Mouse (Mus musculus) neural tube, embryonic 10.5 days (tissue): Measurements from ENCODE around the gene Slc44a2.
"Not testable (repeated sequence)": the region's sequence is repeated elsewhere in the genome, so short reads cannot be mapped to it uniquely, and the experiment has no call there.

Experiments used
- DNase-seq: peaks from one replicate; pipeline ENCODE4 v3.0.0-alpha.2; 2017; ENCODE audit warnings: low spot score; ENCODE audit errors: extremely low spot score

Slc44a2 gene

DNA sequence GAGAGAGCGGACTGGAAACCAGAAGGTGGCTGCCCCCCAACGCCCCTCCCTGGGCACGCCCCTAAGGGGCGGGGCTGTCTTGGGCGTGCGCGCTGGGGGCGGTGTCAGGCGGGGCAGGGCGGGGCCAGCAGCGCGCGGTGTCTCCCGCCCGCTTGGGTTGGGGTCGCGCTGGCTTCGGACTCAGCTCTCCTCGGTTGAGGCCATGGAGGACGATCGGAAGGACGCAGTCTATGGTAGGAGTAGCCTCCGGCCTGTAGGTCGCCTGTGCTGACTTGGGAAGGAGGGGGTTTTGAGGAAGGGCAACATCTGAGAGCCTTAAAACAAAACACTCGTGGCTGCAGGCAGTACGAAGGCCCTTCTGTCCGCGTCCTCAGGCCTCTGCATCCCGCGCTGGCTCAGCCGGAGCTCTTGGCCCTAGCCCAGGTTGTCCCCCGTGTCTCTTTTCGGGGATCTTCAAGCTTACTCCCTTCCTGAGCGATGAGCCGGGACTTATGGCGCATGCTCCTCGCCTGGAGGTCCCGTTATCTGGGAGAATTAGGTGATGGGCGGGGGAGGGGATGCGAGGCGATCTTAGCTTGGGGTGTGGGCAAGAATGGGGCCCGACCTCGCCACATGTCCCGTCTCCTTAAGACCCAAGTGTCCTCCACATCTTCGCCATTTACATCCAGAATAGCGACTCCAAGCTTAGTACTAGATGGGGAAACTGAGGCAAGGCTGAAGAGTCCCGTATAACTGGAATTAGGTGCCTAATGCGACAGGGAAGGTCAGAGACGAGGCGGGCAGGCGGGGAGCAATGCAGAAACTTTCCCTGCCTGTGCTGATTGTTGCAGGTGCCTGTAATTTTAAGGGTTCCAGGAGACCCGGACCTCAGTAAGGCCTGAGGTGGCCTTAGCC lies at the start of gene Slc44a2:
Slc44a2 (plus strand) TSS at position 80 of the 894 bp plus-strand sequence.
- DNase-seq = peak; percentile 89

DNA sequence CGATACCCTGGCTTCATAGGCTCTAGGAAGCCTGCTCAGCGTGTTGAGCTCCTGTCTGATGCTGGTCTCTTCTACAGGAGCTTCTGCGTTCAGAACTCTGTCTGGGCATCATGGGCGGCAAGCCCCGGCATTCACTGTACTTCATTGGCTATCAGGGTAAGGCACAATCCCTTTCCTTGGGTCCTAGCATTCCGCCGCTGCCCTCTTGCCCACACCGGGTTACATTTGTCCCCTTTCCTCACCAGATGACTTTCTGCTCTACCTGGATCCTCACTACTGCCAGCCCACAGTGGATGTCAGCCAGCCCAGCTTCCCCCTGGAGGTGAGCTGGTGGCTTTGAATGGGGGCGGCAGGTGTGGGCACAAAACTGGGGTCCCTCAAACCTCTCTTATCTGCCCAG lies 48.1 kb upstream of the Slc44a2 start:
- DNase-seq = no peak

DNA sequence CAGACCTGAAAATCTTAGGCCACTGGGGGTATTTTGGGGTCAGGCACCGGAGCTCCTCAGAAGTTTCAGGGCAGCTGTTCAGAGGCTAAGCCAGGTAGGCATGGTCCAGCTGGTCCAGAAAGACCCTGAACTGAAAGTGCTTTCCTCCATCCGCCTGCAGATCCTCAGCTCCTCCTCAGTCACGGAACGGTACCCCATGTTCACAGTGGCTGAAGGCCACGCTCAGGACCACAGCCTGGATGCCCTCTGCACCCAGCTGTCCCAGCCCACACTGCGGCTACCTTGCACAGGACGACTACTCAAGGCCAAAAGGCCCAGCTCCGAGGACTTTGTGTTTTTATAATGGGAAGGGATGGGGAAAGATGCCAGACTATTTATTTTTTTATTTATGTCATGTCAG lies 47.4 kb upstream of the Slc44a2 start:
- DNase-seq = no peak

DNA sequence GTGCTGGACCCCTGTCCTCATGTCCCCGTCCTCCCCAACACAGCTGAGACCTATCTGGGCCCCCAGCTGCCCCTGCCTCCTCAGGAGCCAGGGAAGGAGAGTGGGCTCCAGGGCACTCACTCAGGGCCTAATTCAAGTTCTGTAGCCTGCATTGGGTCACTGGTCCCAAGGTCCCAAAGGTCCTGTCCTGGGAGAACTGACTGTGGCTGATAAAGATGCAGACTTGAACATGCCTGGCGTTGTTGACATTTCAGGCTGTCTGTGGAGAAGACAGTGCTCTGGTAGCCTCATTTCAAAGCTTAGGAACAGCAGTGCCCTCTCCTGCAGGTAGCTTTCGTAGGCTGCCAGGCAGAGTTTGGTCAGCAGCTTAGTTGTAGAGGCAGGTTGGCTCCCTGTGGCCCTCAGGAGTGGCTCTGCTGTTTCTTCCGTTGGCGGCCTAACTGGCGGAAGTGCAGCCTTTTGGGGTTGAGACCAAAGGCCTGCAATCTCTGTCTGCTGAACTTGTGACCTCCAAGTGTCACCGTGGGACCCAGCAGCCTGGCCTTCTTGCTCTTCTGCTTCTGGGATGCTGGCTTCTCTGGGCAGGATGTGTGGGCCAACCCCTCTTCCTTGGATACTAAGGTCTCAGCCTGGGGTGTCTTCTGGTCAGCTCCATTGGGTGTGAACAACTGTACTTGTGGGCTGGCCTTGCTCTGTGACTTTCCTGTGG lies 46.8 kb upstream of the Slc44a2 start:
- DNase-seq = no peak

DNA sequence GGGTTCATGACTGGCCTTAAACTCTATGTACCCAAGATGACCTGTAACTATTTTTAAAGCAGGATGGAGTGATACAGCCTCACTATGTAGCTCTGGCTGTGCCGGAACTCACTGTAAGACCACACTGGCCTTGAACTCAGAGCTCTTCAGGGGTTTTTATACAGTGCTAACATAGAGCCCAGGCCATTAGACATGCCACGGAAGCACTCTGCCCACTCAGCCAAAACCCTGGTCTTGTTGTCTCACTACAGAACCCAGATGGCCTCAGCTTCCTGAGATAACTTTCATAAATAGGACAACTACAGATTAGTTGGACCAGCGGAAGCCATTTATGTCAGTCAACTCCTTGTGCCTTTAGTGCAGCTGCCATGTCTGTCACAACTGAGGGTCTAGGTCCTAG lies 46.2 kb upstream of the Slc44a2 start:
- no peak for DNase-seq

DNA sequence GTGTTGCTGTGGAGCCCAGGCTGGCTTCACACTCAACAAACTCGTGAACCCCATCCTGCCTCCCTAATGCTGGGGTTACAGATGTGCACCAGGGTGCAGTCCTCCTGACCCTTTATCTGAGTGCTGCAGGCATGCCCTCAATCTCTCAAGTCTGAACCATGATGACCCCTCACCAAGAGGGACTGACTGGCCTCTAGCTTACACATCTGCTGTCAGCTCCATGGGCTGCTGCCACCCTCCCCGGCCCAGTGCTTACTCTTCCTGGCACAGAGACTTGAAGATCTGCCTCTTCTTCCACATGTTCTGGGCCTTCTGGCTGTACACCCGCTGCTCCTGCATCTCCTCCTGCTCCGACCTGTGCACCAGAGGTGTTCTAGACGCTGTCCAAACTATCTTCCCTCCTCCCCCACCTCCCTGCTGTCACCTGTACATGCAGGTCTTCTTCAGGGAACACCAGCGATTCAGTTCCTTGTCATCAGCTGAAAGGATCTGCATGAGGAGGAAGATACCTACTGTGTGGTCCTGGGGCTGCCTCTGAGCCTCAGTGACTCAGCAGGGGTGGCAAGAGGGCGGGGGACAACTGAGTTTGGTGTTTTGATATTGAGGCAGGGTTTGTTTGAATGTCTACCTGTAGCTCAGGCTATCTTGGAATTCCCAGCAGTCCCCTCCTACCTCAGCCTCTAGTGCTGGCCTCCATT lies 45.3 kb upstream of the Slc44a2 start:
- DNase-seq = no peak

DNA sequence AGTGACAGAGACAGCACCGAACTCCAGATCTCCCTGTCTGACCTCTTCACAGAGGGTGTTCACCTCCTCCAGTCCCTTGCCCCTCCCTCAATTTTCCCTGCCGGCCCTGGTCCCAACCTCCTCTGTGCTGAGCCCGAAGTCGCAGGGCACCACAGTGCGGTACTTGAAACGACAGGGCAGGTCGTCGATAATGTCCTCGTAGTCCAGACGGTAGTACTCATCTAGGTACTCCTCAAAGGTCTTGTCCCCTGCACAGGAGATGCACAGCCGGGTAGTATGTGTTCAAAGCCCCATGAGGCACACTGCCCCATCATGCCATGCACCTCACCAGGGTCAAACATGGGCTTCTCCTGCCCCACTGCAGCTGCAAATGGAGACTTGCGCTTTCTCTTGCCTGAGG lies 44.8 kb upstream of the Slc44a2 start:
- DNase-seq = no peak

DNA sequence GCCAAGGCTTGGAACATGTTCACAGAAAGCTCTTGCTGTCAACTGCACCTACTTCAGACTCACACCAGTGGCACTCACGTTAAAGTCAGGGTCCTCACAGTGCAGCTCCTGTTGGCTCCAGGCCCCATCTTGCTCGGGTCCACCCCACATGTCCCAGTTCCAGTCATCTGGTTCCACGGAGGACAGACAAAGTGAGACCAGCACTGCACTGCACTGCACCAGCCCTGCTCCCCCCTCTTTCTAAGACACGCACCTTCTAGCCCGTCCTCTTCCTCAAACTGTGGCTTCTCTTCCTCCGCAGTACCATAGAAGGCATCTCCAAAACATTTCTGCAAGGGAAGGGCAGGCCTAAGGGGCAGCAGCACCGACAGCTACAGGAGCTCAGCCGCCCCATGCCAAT lies 44.2 kb upstream of the Slc44a2 start:
- DNase-seq = no peak

DNA sequence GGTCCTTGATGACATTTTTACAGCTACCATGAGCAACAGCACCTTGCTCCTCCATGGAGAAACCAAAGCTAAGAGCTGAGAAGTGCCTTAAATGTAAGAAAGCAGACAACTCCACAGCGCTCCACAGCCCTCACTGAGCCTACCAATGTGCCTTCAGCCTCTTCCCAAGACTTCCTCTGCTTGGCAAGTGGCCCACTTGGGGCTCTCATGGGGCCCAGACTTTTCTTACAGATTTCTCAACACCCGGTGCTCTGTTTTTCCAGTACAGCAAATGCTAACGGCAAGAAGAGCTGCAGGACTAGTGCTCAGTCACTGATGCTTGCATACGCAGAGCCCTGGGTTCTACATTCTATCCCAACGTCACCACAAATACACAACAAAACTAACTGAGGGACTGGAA lies 42.7 kb upstream of the Slc44a2 start:
- no peak for DNase-seq

DNA sequence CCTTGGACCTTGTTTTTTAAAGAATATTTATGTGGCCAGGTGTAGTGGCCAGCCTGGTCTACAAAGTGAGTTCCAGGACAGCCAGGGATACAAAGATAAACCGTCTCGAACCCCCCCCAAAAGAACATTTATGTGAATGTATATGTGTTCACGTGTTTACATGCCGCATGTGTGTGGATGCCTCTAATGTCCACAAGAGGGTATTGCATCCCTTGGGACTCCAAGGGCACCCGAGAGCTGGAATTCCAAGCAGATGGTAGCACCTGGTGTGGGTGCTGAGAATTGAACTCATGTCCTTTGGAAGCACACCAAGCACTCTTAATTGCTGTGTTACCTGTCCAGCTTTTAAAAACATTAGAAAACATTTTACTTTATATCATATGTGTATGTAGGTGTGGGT lies 36.9 kb upstream of the Slc44a2 start:
- no peak for DNase-seq

DNA sequence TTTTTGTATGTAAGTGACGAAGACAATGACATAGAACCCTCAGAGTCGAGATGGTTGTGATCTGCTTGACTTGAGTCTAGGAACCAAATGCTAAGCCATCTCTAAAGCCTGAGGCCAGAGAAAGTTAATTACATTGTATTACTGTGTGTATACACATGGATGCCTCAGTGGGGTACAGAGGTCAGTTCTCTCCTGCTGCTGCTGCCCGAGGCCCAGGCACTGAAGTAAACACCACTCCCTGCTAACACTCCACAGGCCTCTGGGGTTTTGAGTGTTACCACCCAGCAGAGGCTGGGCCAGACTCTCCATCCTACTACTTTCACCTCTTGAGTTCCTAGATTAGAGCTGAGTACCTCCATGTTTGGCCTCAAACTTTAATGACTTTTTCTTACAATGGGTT lies 36.5 kb upstream of the Slc44a2 start:
- DNase-seq = no peak

DNA sequence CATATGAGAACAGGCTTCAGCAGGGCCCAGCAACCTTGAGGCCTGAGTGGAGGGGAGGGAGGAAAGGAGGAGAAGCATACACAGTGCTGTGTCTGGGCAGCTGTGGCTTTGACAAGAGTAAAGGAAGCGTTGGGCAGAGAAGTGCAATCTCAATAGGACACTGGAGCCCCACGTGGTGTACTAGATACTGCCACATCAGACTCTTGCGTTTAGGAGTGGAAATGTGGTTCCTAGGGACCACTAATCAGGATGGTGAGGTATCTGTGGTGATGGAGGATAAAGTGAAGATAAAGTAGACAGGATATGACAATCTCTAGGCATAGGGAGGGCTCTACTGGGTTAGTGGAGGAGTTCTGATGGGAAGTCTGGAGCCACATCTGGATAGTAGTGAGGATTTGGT lies 33.7 kb upstream of the Slc44a2 start:
- DNase-seq = no peak

DNA sequence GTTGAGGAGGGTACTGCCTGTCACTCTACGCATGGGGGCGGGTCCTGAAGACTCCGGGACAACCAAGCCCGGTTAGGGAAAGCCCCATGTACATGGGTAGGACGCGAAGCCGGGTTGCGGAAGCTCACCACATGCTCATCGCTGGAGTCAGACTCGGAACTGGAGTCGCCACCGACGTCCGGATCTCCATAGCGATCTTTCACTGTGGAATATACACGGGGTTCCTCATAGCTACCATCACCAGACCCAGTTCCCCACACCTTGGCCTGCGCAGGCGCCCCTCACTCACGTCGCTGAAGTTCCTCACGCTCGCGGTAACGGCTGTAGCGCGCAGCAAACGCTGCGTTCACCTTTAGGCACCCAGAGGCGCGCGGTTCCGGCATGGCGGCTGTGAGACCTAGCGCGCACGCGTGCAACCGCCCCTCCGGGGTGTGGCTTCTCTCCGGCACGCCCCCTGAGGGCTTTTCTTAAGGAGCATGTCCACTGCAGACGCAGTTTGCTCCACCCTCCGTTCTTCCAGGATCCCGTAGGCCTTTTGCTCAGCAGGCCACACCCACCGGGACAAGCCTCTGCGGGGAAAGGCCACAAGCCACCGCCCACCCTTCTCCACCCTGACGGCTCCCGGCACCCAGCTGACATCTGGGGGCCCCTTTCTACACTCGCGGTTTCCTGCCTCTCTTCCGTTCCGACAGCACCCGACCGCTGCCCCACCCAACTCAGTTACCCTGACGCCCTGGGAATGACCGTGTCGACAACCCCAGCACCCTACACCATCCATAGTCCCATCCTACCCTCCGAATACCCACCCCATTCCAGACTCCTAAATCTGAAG lies 32.7 kb upstream of the Slc44a2 start, which contains the start of gene Kri1:
Kri1 (minus strand) TSS at position 399 of the 832 bp plus-strand sequence.
- DNase-seq = peak; percentile 96

DNA sequence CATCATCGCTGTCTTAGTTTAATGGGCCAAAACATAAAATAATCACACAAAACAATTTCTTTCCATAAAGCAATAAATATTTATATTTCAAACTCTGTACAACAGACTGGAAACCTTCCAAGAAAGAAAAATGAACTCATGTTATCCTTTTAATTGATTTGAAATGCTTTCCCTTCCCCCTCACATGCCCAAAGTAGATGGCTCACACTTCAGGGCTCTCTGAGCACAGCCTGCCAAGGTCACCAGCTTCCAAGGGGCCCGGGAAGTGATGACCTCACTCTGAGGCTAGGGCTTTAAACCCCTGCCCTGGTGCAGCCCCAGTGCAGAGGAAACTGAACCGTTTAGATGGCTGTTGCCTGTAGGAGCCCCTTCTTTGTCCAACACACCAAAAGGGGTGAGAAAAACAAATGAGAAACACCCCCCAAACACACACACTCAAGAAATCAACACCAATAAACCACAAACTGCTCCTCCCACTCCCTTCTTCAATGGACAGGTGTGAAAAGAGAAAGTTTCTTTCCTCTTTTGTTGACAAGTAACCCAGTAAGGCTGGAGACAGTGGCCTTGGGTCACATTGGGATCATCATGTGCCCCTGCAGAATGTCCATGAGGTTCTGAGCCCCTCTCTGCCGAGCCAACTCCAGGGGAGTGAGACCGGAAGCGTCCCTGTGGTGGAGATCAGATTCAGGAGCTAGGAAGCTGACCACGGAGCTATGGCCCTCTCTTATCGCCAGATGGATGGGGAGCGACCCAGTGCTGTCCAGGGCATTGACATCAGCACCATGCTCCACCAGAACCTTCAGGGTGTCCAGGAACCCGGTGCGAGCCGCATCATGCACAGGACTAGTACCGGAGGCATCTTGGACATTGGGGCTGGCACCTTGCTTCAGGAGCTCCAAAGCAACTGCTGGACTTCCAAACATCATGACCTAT lies 31.8 kb upstream of the Slc44a2 start:
- DNase-seq = no peak

DNA sequence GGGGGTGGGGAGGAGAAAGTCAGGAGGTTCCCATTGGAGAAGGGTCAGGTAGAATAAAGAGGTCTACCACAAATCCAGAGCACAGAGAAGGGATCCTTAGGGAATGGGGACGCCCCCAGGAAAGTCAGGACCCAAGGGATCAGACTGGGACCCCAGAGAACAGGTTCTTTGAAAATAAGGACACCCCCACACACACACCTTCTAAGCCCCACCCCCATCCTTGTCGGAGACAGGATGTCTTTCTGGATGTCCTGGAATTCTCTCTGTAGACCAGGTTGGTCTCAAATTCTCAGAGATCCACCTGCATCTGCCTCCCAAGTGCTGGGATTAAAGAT lies 31.2 kb upstream of the Slc44a2 start:
- no peak for DNase-seq

DNA sequence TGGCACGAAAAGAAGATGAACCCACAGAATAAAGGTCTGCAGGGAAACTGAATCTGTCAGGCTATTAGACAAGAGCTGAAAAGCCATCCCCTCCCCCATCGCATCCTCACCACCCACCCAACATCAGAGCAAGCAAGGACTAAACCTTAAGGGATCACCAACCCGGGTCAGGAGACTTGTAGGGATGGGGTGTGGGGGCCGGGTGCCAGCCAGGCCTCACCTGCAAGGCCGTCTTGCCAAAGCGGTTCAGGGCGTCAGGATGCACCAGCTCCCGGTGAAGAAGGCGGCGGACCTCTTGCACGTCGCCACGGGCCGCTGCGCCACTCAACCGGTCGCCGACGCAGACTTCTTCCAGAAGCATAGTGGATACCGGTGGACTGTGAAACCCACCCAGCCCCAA lies 29.9 kb upstream of the Slc44a2 start:
- DNase-seq = no peak

DNA sequence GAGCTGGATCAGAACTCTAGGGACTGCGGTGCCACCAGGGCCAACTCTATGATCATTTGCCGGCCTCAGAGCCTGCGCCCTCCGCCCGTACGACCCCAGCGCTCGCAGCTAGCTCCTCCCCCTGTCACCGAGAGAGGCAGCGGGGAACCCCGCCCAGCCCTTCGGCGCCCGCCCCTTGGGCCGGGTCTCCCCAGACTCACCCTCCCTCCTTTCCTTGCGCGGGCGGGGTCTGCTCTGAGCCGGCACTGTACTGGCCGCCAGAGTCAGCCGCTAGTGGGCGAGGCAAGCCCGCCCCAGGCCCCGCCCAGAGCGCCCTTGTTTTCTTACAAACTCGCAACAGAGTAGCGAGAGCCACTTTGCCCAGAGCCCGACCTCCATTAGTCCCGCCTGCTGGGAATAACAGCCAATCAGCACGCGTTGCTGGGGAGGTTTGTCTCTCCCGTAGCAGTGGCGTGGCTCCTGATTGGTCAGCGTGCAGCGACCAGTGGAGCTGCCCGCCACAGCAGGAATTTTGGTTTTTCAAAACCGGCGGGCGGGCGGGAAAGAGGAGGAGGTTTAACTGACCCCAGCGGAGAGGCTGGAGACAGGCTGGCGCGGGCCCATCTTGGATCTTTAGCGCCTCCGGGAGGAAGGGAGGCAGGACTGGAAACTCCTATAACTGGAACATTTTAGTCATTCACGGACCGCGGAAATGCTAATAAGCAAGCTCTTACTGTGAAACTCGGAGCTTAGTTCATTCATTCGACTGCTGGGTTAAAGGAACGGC lies 29.3 kb upstream of the Slc44a2 start, which contains the start of gene Cdkn2d:
Cdkn2d (minus strand) TSS at position 386 of the 766 bp plus-strand sequence.
- DNase-seq = peak; percentile 100

DNA sequence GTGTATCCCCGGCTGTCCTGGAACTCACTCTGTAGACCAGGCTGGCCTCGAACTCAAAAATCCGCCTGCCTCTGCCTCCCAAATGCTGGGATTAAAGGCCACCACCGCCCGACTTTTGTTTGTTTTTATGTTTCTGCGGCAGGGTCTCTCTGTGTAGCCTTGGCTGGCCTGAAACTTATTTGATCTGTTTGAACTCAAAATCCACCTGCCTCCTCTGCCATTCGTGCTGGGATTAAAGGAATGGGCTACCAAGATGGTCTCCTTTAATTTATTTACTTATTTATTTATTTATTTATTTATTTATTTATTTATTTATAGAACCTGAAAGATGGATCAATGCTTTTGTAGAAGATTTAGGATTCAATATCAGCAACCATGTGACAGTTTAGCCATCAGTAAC lies 28.6 kb upstream of the Slc44a2 start:
- not testable (repeated sequence) for DNase-seq

DNA sequence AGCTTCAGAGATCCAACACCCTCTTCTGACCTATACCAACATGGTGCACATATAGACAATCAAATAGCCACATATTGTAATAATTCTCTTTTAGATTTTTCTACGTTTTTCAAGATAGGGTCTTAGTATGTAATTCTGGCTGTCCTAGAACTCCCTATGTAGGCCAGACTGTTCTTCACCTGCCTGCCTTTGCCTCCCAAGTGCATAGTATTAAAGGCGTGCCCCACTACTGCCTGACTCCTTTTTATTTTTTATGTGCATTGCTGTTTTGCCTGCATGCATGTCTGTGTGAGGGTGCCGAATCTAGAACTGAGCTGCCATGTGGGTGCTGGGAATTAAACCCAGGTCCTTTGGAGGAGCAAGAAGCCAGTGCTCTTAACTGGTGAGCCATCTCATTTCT lies 28.2 kb upstream of the Slc44a2 start:
- no peak for DNase-seq
